Mouse (Mus musculus): ENCODE measurements around the gene Lrch3. TPM values are rescaled to one million over a fixed set of nuclear protein-coding genes. Genes with fewer than 3 reads are reported as not detected.
A peak's percentile ranks its signal among the peaks of the same experiment; 100 is the strongest.
"Not testable (repeated sequence)": the region's sequence is repeated elsewhere in the genome, so short reads cannot be mapped to it uniquely, and the experiment has no call there.

Gene Lrch3
- total and polyA plus RNA-seq, 3 experiments: 9.9 to 77.1 (median 33.1) TPM

DNA sequence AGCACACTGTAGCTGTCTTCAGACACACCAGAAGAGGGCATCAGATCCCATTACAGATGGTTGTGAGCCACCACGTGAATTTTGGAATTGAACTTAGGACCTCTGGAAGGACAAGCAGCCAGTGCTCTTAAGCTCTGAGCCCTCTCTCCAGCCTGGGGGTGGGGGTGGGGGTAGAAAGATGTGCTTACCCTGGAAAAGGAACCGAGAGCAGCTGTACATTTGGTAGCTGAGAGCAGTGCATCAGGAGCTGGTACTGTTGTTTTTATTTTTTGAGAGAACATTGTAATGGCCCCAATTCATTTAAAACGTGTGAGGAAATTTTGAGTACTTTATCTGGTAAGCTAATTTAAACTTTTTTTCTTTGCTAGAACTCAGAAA lies 11.9 kb upstream of the Lrch3 start:
- H3K4me3 ChIP-seq (ENCODE audit: low read depth, low read length): no peak overlapping the region
- peaks cover 65% of the 10 kb centered on the region for H3K36me3 ChIP-seq (replicated peaks)
- H3K9me3 ChIP-seq (replicated peaks): no peaks in the 10 kb centered on the region
- no peaks in the 10 kb centered on the region for H3K27me3 ChIP-seq (ENCODE audit: insufficient read depth, low read length)
- ATAC-seq (ENCODE audit: extremely low read depth, insufficient number of reproducible peaks, low FRiP score, poor library complexity, severe bottlenecking) (no peak), DNase-seq (ENCODE audit: low spot score) (no peak)
- TF ChIP-seq GATA2 (IDR thresholded peaks at IDR 0.05; ENCODE audit: borderline replicate concordance, low read depth, low read length): no peak
- TF ChIP-seq POLR2AphosphoS5 (IDR thresholded peaks at IDR 0.05; ENCODE audit: insufficient replicate concordance, low read depth, low read length): no peak
- TF ChIP-seq CTCF (IDR thresholded peaks at IDR 0.05; ENCODE audit: low read depth, low read length): no peak
- TF ChIP-seq TAL1 (conservative IDR thresholded peaks at IDR 0.05; ENCODE audit: low read depth, low read length): no peak
- TF ChIP-seq GATA1 (IDR thresholded peaks at IDR 0.05; ENCODE audit: borderline replicate concordance, low read length): no peak
- H3K4me1 ChIP-seq (ENCODE audit: insufficient read depth, low read depth, low read length): no peaks in the 10 kb centered on the region

- no peak for TF ChIP-seq GATA1 (IDR thresholded peaks at IDR 0.05; ENCODE audit: borderline replicate concordance, low read length)
- no peak for TF ChIP-seq GATA2 (IDR thresholded peaks at IDR 0.05; ENCODE audit: borderline replicate concordance, low read depth, low read length)
- no peaks in the 10 kb centered on the region for H3K9me3 ChIP-seq (replicated peaks)
- DNase-seq (ENCODE audit: low spot score) (no peak), ATAC-seq (ENCODE audit: extremely low read depth, insufficient number of reproducible peaks, low FRiP score, poor library complexity, severe bottlenecking) (no peak)
- H3K36me3 ChIP-seq (replicated peaks): peaks cover 45% of the 10 kb centered on the region
- H3K27me3 ChIP-seq (ENCODE audit: insufficient read depth, low read length): no peaks in the 10 kb centered on the region
- no peak overlapping the region for H3K4me3 ChIP-seq (ENCODE audit: low read depth, low read length)
- H3K4me1 ChIP-seq (ENCODE audit: insufficient read depth, low read depth, low read length): peaks cover 2% of the 10 kb centered on the region; the same call in 1 of the 2 replicates
Observed at GRCm38 (mm10) chr16:32906186-32906585, 7.7 kb upstream of the Lrch3 start.

DNA sequence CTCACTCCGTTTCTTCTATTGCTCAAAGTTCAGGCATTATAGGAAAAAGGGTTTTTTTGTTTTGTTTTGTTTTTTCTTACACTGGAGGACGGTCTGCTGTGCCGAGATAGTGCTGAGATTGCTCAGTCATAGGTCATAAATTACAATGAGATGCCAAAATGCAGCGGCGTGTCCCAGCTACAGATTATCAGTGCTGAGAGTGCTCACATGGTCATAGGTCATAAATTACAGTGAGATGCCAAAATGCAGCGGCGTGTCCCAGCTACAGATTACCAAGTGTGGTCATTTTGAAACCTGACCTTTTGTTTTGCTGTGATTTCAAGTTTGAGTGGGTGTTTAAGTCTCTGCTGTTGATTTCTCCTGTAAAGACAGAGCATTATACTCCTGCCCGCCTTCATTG lies 7.2 kb upstream of the Lrch3 start:
- Histone ChIP-seq H3K4me1 (ENCODE audit: insufficient read depth, low read depth, low read length) (peaks cover 4% of the 10 kb centered on the region; the same call in 1 of the 2 replicates), H3K36me3 (replicated peaks) (peaks cover 40% of the 10 kb centered on the region), H3K27me3 (ENCODE audit: insufficient read depth, low read length) (no peaks in the 10 kb centered on the region), H3K9me3 (replicated peaks) (no peaks in the 10 kb centered on the region), H3K4me3 (ENCODE audit: low read depth, low read length) (no peak overlapping the region)
- no peak for TF ChIP-seq CTCF (IDR thresholded peaks at IDR 0.05; ENCODE audit: low read depth, low read length)
- TF ChIP-seq TAL1 (conservative IDR thresholded peaks at IDR 0.05; ENCODE audit: low read depth, low read length): no peak
- no peak for TF ChIP-seq GATA2 (IDR thresholded peaks at IDR 0.05; ENCODE audit: borderline replicate concordance, low read depth, low read length)
- TF ChIP-seq POLR2AphosphoS5 (IDR thresholded peaks at IDR 0.05; ENCODE audit: insufficient replicate concordance, low read depth, low read length): no peak
- TF ChIP-seq GATA1 (IDR thresholded peaks at IDR 0.05; ENCODE audit: borderline replicate concordance, low read length): no peak
- ATAC-seq (ENCODE audit: extremely low read depth, insufficient number of reproducible peaks, low FRiP score, poor library complexity, severe bottlenecking) (no peak), DNase-seq (ENCODE audit: low spot score) (no peak)

DNA sequence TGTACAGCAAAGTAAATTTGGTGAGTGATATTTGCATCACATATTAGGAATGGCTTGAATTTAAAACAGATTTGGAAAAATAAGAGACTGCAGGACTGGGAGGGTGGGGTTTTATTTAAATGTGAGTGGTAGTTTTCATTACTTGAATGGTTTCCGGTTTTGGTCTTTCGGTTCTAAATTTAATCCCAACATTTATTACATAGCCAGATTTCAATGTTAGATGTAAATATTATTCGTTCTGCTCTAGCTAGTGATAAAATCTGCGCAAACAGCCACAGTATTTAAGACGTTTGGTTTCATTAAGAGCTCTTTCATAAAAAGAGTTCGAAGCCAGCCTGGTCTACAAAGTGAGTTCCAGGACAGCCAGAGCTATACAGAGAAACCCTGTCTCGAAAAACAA lies 688 bp upstream of the Lrch3 start:
- ATAC-seq (ENCODE audit: extremely low read depth, insufficient number of reproducible peaks, low FRiP score, poor library complexity, severe bottlenecking): no peak
- Histone ChIP-seq H3K4me3 (ENCODE audit: low read depth, low read length) (no peak overlapping the region; the same call in 1 of the 2 replicates), H3K4me1 (ENCODE audit: insufficient read depth, low read depth, low read length) (peaks cover 21% of the 10 kb centered on the region), H3K27me3 (ENCODE audit: insufficient read depth, low read length) (no peaks in the 10 kb centered on the region), H3K36me3 (replicated peaks) (peaks cover 11% of the 10 kb centered on the region), H3K9me3 (replicated peaks) (no peaks in the 10 kb centered on the region)
- TF ChIP-seq GATA2 (IDR thresholded peaks at IDR 0.05; ENCODE audit: borderline replicate concordance, low read depth, low read length) (no peak), POLR2AphosphoS5 (IDR thresholded peaks at IDR 0.05; ENCODE audit: insufficient replicate concordance, low read depth, low read length) (no peak), GATA1 (IDR thresholded peaks at IDR 0.05; ENCODE audit: borderline replicate concordance, low read length) (no peak), TAL1 (conservative IDR thresholded peaks at IDR 0.05; ENCODE audit: low read depth, low read length) (no peak), CTCF (IDR thresholded peaks at IDR 0.05; ENCODE audit: low read depth, low read length) (no peak)
- no peak for DNase-seq (ENCODE audit: low spot score)

GRCm38 (mm10) chr16:32915292-32916068 lies 1.6 kb downstream of the Lrch3 start:
- peak overlapping the region; percentile 96; the same call in 1 of the 2 replicates for H3K4me3 ChIP-seq (ENCODE audit: low read depth, low read length)
- ATAC-seq (ENCODE audit: extremely low read depth, insufficient number of reproducible peaks, low FRiP score, poor library complexity, severe bottlenecking) (no peak), DNase-seq (ENCODE audit: low spot score) (no peak)
- H3K27me3 ChIP-seq (ENCODE audit: insufficient read depth, low read length): no peaks in the 10 kb centered on the region
- no peaks in the 10 kb centered on the region for H3K9me3 ChIP-seq (replicated peaks)
- TF ChIP-seq GATA1 (IDR thresholded peaks at IDR 0.05; ENCODE audit: borderline replicate concordance, low read length): no peak
- TF ChIP-seq TAL1 (conservative IDR thresholded peaks at IDR 0.05; ENCODE audit: low read depth, low read length): no peak
- TF ChIP-seq CTCF (IDR thresholded peaks at IDR 0.05; ENCODE audit: low read depth, low read length): no peak
- no peak for TF ChIP-seq GATA2 (IDR thresholded peaks at IDR 0.05; ENCODE audit: borderline replicate concordance, low read depth, low read length)
- no peak for TF ChIP-seq POLR2AphosphoS5 (IDR thresholded peaks at IDR 0.05; ENCODE audit: insufficient replicate concordance, low read depth, low read length)
- peaks cover 23% of the 10 kb centered on the region for H3K36me3 ChIP-seq (replicated peaks)
- H3K4me1 ChIP-seq (ENCODE audit: insufficient read depth, low read depth, low read length): peaks cover 21% of the 10 kb centered on the region

GRCm38 (mm10) chr16:32926629-32927028 lies 12.7 kb downstream of the Lrch3 start:
- DNase-seq (ENCODE audit: low spot score): not testable (repeated sequence)

More at GRCm38 (mm10) chr16:32926629-32927028, 12.7 kb downstream of the Lrch3 start:
- not testable (repeated sequence) for H3K4me3 ChIP-seq (ENCODE audit: low read depth, low read length); H3K4me1 ChIP-seq (ENCODE audit: insufficient read depth, low read depth, low read length); H3K27me3 ChIP-seq (ENCODE audit: insufficient read depth, low read length); ATAC-seq (ENCODE audit: extremely low read depth, insufficient number of reproducible peaks, low FRiP score, poor library complexity, severe bottlenecking); H3K9me3 ChIP-seq (replicated peaks)
- H3K36me3 ChIP-seq (replicated peaks): peaks cover 37% of the 10 kb centered on the region
